Mouse (Mus musculus) cerebellum, adult 2 months (tissue): ENCODE results near the gene Twsg1.

ENCODE experiments used
- CTCF ChIP-seq: fragments of 200-500 bp; IDR thresholded peaks from 2 replicates; pipeline ENCODE4 v1.5.1; 2011; ENCODE audit warnings: low read depth, mild to moderate bottlenecking, control low read depth, low read length, moderate library complexity, borderline replicate concordance; ENCODE audit not compliant: insufficient read depth
- POLR2A ChIP-seq: fragments of 200-500 bp; IDR thresholded peaks from 2 replicates; pipeline ENCODE4 v1.6.1; 2011; ENCODE audit warnings: low read length, control low read depth, borderline replicate concordance; ENCODE audit not compliant: insufficient read depth

DNA sequence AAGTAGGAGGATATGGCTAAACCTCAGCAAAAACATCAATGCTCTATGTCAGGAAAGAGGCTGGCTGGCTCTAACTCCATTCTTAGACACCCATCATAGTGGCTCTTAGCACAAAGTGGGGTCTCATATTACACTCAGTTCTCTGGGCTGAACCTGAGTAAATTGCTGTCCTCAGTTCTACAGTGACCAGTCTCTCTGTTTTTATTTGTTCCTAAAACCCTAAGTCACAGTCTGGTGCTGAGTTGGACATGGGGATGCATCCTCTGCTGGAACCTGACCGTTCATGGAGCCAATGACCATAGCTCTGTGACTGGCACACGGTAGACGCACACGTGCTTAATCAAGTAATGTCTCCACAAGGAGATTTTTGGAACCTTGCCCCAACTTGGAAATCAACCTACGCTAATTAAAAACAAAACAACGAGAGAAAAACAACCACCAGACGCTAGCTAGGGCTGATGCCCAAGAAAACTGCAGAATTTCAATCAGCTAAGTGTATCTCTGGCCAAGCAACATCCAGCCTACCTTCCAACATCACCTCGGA lies 6.8 kb upstream of the Twsg1 start:
- no peak for TF ChIP-seq POLR2A
- TF ChIP-seq CTCF, result no peak
